Mouse (Mus musculus) CH12F3 (cell line): ENCODE measurements around the gene Il2rb.

Source experiments
- in situ Hi-C: fragments of 300-500 bp; cut with MboI; formaldehyde crosslinking; loops from 2 replicates; pipeline ENCODE4 v1.14.3; 2020; ENCODE audit warnings: low sequenced_read_pairs

Gene Il2rb

DNA sequence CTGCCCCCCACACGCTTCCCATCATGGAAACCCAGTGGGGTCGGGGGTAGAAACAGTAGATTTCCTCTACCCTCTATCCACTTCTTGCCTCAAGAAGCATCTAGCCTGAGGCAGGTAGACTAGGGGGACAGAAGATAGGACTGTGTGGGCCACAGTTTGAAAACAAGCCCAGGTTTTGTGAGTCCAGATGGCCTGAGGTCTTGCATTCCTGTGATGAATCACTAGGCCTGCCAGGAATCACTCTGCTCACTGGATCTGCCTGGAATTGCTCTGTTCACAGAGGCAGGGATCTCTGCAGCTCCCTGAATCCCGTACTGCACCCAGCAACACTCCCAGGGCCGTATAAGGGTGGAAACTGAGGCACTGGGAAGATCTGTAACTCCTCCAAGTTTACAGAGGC is 11.8 kb downstream of the Il2rb start:
- in situ Hi-C loops: no loop called here

DNA sequence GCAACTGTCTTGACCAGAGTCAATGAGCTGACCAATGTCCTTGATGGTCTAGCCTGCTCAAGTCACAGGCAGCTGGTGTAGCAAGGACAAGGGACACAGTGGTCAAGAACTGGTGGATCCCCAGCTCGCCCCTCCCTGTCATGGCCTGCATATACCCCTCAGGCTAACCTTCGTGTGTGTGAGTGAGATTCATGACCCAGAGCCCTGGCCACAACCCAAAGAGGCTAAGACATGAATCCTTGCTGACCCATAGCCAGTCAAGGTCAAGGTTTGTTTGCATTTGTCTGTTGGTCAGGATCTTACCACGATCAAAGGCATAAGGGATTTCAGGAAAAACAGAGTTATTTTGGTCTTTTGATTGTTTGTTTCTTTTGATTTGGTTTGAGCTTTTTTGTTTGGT is 12.6 kb downstream of the Il2rb start:
- in situ Hi-C loops: no loop called here

GRCm38 (mm10) chr15:78481448-78482000 is 13.5 kb downstream of the Il2rb start:
- in situ Hi-C loops: no loop called here

DNA sequence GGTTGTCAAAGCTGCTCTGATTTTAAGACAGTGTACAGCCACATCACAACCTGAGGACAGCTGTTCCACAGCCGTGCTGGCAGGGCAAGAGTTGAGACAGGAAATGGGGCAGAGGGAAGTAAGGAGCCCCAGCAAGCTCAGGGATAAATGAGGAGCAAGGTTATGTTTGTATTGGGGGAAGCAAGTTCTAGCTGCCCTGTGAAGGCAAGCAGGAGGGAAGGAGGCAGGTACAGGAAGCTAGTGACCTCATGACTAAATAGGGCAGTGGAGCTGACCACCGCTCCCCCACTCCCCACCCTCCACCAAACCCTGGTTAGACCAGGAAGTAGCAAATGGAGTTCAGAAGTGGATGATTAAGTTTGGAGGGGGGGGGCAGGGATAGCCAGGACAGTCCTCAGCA is 14.1 kb downstream of the Il2rb start:
- in situ Hi-C loops: no loop called here

DNA sequence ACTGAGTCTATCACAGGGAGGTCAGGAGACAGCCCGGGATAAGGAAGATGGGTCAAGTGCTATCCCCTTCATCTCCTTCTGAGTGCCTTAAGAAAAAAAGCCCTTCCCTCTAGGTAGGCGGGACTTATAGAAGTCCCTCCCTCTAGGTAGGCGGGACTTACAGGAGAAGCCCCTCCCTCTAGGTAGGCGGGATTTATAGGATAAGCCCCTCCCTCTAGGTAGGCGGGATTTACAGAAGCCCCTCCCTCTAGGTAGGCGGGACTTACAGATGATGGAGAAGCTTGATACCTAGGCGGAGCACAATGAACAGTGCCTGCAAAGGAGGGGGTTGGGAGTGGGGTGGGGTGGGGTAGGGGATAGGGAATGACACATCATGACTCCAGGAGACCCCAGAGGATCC is 15.0 kb downstream of the Il2rb start:
- in situ Hi-C loops: no loop called here

GRCm38 (mm10) chr15:78479470-78479869 is 15.6 kb downstream of the Il2rb start:
- in situ Hi-C loops: no loop called here

DNA sequence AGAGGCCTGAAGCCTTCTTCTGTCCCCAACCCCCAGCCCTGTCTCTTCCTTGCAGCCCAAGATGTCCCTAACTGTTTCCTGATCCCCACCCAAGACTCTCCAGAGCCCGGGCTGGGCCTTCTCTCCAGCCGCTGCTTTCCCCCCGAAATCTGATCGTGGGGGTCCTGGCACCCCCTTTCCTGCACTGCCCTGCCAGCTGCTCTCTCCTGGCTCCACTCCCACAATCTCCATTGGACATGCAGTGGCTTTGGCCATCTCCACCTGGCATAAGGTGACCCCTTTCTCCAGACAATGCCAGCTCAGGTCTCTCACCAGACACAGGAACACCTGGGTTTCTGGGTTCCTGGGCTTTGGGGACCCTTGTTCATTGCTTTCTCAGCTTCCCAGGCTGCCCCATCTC is 17.0 kb downstream of the Il2rb start:
- in situ Hi-C loops: no loop called here

- in situ Hi-C loops: no loop called here
Measured at GRCm38 (mm10) chr15:78476878-78477277, 18.2 kb downstream of the Il2rb start.

GRCm38 (mm10) chr15:78475604-78476031 is 19.5 kb downstream of the Il2rb start:
- in situ Hi-C loops: no loop called here

DNA sequence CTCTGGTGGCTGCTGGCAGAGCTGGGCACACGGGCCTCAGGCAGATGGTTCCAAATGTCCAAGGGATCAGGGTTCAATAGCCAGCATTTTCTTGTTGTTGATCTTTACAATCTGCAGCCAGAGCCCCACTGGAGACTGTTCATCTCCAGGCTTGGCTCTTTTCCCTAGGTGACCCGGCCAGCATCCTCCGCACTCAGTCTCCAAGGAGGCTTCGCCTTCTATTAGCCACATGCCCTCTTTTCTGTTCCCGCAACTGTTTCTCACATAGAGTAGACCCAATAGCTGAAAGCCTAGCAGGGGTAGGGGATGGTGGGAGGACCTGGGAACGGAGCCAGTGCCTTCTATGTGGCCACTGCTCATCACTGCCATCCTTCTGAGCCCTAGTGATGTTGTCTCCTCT is 21.6 kb downstream of the Il2rb start:
- in situ Hi-C loops: no loop called here

- in situ Hi-C loops: no loop called here
Measured at GRCm38 (mm10) chr15:78471902-78472301, 23.2 kb downstream of the Il2rb start.

DNA sequence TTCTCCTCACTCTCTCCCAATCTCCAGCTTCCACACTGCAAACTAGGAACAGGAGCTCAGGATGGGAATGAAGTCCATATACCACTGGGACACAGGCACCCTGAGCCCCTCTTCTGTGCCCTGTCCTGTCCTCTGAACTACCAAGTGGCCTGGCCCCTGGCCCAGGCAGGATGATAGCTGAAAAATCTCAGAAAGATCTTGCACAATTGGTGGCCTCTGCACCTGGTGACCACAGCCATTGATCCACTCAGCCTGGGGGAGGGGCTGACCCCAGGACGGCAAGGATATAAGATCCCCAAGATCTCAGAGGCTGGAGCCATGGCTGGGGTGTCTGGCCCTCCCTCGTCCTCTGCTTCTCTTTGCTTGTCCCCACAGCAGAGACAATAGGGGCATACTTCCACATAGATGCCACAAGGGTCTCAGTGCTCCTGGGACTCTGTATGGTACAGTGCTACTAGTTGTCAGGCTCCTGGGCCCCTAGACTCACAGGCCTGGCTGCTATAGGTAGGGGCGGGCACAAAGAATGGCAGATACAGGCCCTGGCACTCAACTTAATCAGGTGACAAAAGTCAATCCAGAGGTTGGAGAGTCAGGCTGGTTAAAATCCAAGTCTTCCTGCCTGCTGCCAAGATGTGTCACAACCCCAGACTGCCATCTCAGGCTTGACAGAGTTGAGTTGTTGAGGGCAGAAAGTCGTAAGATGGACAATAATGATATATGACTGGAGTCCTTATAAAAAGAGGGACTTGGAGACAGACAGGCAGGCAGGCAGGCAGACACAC is 24.4 kb downstream of the Il2rb start:
- in situ Hi-C loops: no loop called here

DNA sequence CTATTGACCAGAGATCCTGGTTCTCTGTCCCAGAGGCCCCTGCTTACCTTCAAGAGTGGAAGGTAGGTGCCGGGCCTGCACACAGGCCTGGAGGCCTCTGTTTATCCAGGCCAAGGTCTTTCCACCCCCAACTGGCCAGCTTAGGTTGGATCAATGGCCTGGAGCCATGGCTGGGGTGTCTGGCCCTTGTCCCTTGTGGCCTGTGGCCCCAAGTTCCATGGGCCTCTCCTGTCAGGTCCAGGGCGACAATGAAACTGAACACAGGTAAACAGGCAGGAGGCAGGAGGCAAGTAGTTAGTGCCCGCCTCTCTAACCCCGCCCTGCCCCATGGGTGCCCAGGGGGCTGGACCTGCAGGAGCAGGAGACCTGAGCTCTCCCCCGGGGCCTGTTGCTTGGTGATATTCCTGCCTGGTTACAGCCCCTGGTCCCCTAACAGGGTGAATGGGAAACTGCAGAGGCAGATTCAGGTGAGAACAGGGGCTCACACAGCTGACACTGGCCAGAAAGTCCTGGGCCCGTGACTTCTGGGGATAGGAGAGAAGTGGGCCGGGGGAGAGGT is 26.6 kb downstream of the Il2rb start, which contains the start of gene Tmprss6:
Tmprss6 (minus strand) TSS at position 256 of the 559 bp plus-strand sequence.
- in situ Hi-C loops: no loop called here

- in situ Hi-C loops: no loop called here
Measured at GRCm38 (mm10) chr15:78467570-78467969, 27.5 kb downstream of the Il2rb start.

- in situ Hi-C loops: no loop called here
Measured at GRCm38 (mm10) chr15:78466809-78467208, 28.3 kb downstream of the Il2rb start.

- in situ Hi-C loops: no loop called here
Measured at GRCm38 (mm10) chr15:78462981-78463380, 32.1 kb downstream of the Il2rb start.

- in situ Hi-C loops: no loop called here
Measured at GRCm38 (mm10) chr15:78457193-78457592, 37.9 kb downstream of the Il2rb start.

GRCm38 (mm10) chr15:78456051-78456450 is 39.0 kb downstream of the Il2rb start:
- in situ Hi-C loops: no loop called here

- in situ Hi-C loops: no loop called here
Measured at GRCm38 (mm10) chr15:78455168-78455567, 39.9 kb downstream of the Il2rb start.

DNA sequence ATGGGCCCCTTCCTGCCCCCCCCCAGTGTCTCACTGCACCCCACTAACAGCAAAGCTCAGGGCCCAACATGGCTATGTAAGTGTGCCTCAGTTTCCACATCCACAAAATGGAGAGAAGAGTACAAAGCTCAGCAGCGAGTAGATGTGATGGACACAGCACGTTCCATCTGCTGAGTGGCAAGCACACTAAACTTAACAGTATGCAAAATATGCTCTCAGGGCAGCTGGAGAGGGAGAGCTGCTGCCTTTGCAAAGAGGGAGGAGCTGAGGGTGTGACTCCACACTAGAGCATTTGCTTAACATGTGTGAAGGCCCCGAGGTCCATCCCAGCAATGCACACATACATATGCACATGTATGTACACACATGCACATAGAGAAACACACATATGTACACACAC is 42.1 kb downstream of the Il2rb start:
- in situ Hi-C loops: no loop called here

GRCm38 (mm10) chr15:78451201-78451600 is 43.9 kb downstream of the Il2rb start:
- in situ Hi-C loops: no loop called here

- in situ Hi-C loops: no loop called here
Measured at GRCm38 (mm10) chr15:78450419-78450768, 44.7 kb downstream of the Il2rb start.
